Mouse (Mus musculus): Measurements from ENCODE around the gene C1qtnf4.
A peak's percentile ranks its signal among the peaks of the same experiment; 100 is the strongest.
"Not testable (repeated sequence)": the region's sequence is repeated elsewhere in the genome, so short reads cannot be mapped to it uniquely, and the experiment has no call there.

The C1qtnf4 gene

DNA sequence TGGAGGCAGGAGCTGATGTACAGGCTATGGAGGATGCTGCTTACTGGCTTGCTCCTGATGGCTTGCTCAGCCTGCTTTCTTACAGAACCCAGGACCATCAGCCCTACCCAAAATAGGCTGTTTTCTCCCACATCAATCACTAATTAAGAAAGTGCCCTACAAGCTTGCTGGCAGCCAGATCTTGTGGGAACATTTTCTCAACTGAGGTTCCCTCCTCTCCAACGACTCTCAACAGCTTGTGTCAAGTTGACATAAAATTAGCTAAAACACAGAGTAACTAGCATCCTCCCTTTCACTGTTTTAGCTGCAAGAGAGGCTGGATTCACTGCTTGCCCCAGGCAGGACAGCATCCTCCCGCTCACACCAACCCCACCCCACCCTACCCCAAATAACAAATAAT, 3.8 kb upstream of the C1qtnf4 start:
- no peak for DNase-seq (ENCODE audit: low spot score in 2 of 2)

DNA sequence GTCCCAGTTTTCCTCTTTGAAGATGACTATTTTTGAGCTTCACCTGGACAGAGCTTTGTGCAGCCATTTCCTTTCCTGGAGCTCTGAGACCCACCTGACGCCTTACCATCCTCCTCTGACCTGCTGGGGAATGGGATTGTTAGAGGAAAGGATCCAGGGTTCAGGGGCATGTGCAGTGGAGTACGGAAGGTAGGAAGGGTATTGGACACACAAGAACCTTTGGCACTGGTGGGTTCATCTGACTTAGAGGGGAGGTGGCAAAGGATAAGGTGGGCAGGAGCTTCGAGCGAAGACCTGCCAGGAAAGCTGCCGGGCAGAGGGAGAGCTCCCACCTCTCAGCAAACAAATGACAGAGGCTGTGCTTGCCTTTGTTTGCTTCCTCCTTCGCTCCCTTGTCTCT, 776 bp downstream of the C1qtnf4 start:
- no peak for DNase-seq (ENCODE audit: low spot score in 2 of 2)

DNA sequence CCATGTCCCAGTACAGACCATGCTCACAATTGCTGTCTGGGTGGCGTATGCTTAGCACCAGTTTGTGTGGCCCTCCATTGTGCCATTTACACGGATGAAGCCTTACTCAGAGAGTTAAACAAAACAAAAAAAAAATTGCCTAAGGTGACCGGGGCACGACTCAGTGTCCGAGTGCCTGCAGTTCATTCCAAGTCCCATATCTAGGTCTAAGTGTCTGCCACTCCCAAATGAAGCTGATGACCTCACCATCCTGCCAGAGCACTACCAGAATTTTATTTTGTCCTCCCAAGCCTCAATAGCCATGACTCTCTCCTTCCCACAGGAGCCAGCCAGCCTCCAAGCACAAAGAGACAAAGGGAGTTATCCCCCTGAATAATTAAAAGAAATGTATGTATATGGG, 2.0 kb downstream of the C1qtnf4 start:
- DNase-seq (ENCODE audit: low spot score in 2 of 2) = no peak

DNA sequence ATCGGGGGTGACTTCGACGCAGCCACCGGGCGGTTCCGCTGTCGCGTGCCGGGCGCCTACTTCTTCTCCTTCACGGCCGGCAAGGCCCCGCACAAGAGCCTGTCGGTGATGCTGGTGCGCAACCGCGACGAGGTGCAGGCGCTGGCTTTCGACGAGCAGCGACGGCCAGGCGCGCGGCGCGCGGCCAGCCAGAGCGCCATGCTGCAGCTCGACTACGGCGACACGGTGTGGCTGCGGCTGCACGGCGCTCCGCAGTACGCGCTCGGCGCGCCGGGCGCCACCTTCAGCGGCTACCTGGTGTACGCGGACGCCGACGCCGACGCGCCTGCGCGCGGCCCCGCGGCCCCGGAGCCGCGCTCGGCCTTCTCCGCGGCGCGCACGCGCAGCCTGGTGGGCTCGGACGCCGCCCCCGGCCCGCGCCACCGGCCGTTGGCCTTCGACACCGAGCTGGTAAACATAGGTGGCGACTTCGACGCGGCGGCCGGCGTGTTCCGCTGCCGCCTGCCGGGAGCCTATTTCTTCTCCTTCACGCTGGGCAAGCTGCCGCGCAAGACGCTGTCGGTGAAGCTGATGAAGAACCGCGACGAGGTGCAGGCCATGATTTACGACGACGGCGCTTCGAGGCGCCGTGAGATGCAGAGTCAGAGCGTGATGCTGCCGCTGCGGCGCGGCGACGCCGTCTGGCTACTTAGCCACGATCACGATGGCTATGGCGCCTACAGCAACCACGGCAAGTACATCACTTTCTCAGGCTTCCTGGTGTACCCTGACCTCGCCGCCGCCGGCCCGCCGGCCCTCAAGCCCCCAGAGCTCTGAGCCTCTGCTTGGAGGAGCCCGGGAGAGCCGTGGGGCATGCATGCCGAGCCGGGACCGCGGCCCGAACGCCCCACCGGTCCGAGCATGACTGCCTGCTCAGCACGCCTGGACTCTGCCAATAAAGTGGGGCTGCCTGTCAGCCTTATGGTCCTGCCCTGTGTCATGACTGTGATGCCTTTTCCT, 4.2 kb downstream of the C1qtnf4 start:
- DNase-seq (ENCODE audit: low spot score in 2 of 2) = peak in 1 of 2 experiments; percentile 42

DNA sequence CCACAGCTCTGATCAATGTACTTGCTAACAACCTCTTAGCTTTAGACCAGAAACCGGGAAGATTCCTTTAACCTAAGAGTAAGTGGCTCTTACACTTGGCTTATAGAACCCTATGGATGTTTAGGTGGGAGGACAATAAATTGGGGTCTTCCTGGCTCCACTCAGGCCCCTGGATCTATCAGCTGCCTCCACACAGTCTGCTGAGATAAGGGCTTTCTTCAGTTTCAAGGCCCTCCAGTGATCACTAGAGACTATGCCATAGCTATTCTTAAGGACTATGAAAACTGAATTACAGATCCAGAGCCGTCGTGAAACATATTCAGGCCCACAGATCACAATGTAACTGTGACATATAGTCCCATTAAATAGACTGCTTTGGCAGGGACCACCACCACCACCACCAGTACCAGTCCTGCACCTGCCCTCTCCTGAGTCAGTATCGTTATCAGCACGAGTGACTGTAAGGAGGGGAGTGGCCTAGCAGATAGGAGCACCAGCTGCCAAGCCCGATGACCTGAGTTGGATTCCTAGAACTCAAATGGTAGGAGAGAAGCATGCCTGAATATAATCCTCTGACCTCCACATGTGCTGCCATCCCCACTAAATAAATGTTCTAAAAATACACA, 8.1 kb downstream of the C1qtnf4 start:
- no peak for DNase-seq (ENCODE audit: low spot score in 2 of 2)

DNA sequence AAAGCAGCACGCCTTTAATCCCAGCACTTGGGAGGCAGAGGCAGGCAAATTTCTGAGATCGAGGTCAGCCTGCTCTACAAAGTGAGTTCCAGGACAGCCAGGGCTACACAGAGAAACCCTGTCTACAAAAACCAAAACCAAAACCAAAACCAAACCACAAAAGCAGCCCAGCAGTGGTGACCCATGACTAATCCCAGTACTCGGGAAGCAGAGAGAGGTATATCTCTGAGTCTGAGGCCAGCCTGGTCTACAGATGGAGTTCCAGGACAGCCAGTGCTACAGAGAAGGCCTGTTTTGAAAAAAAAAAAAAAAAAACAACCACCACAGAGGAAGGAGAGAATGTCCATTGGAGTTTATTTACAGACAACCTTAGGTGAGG, 8.6 kb downstream of the C1qtnf4 start:
- not testable (repeated sequence) for DNase-seq (ENCODE audit: low spot score in 2 of 2)

DNA sequence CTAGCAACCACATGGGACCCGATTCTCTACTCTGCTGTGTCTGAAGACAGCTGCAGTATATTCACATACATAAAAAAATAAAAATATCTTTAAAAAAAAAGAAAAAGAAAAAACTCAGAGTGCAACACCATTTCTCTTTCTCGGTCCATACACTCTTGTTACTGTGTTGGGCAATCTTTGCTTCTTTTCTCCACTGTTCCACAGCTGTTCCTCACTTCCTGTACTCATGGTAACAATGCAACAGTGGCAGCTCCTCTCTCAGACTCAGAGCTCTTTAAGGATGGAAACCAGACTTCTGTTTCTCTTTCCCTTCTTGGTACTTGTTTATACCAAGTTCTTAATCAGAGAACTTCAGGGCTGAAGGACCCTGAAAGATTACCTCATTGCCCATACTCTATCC, 17.7 kb downstream of the C1qtnf4 start:
- no peak for DNase-seq (ENCODE audit: low spot score in 2 of 2)

DNA sequence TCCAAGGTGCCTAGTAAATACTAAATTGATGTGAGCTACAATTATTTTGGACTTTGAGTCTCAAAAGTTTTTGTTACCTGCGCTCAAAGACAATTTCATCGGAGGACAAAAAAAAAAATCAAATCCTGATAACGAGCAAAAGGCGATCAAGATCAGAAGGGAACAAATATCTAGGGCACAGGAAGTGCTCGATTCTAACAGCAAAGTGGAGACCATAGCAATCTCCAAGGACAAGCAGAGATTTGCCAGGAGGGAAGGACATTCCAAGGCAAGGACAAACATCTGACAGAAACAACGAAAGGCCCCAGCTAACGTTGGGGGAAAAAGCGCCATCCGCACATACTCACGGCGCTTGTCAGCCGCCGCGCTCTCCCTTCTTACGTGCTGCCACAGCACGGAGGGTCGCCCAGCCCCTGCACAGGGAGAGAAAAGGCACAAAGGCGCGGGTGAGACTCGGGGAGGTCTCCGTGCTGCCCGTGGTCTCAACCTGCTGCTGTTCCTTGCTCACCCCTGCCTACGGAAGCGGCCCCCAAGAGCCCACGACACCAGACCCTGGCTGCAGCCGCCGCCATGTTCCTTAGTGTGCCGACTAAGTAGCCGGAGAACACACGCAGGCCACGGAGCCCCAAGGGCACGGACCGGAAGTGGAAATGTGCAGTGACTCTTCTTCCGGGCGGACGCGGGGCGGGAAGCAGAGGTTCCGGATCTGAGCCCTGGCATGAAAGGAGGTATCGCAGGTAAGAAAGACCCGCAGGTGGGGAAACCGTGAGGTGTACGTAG, 18.6 kb downstream of the C1qtnf4 start, which contains the start of the genes Kbtbd4 and Ndufs3:
Gene Kbtbd4 (plus strand): TSS at position 665 of the 780 bp plus-strand sequence.
Gene Ndufs3 (minus strand): TSS at position 752 of the 780 bp plus-strand sequence.
- peak in 1 of 2 experiments; percentile 89 for DNase-seq (ENCODE audit: low spot score in 2 of 2)

DNA sequence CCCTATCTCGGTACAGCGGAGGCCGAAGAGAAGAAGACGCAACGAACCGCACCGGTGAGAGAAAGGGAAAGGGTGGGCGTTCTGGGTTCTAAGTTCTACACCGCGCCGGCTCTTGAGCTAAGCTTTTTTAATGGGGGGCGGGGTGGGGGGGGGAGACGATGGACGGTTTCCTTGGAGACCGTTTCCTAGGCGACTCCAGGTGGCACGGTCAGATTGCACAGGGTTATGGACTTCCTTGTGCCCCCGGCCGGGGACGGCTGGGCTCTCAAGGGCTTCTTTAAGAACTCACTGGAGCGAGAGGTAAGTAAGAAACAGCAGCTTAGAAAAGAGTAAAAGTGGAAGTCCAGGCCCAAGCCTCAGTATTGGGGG, 19.2 kb downstream of the C1qtnf4 start:
- no peak for DNase-seq (ENCODE audit: low spot score in 2 of 2)

DNA sequence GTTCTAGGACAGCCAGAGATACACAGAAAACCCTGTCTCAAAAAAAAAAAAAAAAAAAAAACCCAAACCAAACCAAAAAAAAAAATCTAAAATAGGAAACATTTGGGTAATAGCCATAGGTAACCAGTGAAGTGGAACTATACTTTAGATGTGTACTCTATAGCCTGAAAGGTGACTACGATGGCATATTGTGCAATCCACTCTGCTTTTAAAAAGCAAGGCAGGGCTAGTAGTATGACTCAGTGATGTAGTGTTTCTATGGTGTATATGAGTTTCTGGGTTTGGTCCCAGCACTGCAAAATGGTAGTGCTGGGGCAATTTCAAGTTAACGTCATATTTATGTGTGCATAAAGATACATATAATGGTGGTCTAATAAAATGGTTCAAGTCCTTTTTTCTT, 21.1 kb downstream of the C1qtnf4 start:
- DNase-seq (ENCODE audit: low spot score in 2 of 2) = no peak

DNA sequence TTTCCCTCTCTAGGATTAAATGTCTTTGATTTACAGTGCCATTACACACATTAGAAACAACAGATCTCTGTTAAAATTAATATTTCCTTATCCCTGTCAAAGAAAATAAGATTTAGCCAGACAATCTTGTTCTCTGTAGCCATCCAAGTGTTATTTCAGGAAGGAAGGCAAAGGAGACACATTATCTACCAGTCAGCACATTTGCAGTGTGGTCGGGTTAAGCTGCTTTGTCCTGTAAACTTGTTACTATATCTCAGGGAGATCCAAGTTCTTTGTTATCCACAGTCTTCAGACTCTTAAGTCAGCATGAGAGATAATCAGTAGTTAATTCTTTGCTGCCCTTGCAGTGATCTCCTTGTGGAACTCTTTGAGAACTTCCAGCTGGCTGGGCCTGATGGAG, 25.2 kb downstream of the C1qtnf4 start:
- no peak for DNase-seq (ENCODE audit: low spot score in 2 of 2)

DNA sequence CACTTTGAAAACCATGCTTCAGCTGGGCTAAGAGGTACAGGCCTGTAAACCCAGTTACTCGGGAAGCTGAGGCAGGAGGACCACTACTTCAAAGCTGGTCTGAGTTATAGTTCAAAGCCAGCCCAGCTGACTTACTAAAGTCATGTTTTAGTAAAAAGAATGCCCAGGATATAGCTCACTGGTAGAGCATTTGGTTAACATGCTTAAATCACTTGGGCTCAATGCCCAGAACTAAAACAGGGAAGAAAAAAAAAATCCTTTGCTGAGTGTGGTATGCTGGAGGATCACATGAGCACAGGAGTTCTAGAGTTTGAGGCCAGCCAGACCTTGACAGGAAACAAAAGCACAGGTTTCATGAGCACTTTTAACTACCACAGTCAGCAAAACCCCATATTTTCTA, 26.0 kb downstream of the C1qtnf4 start:
- no peak for DNase-seq (ENCODE audit: low spot score in 2 of 2)

DNA sequence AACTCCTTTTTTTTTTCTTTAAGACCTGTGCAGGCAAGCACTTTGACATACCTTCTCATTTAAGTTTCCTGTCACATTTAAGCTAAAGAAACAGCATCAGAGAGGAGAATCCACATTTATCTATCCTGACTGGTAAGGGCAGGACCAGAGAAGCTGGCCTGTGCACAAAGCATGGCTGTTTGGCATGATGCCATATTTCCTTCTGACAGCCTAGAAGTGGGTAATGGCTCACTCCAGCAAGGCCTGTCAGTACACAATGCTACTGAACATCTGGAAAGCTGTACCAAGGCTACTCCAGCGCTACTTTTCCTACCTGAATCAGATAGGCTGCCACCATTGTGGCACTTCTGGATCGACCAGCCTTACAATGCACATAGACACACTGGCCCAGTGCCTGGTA, 28.0 kb downstream of the C1qtnf4 start:
- no peak for DNase-seq (ENCODE audit: low spot score in 2 of 2)

DNA sequence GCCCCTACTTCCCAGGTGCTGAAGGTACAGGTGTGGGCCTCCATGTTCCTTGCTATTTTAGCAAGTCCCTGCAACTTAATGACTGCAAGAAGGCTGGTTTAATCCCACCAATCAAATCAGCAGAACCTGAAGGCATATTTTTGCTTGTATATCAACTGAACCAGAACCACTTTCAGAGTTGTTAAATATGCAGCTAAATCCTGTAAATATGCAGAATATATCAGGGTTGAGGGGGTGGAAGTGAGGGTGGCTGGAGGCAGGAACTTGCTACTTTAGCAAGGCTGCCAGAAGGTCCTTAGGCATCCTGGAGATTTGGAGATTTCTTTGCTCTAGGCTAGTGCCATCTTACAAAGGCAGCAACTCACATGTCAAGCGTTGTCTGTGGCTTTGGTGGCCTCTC, 29.9 kb downstream of the C1qtnf4 start:
- no peak for DNase-seq (ENCODE audit: low spot score in 2 of 2)

DNA sequence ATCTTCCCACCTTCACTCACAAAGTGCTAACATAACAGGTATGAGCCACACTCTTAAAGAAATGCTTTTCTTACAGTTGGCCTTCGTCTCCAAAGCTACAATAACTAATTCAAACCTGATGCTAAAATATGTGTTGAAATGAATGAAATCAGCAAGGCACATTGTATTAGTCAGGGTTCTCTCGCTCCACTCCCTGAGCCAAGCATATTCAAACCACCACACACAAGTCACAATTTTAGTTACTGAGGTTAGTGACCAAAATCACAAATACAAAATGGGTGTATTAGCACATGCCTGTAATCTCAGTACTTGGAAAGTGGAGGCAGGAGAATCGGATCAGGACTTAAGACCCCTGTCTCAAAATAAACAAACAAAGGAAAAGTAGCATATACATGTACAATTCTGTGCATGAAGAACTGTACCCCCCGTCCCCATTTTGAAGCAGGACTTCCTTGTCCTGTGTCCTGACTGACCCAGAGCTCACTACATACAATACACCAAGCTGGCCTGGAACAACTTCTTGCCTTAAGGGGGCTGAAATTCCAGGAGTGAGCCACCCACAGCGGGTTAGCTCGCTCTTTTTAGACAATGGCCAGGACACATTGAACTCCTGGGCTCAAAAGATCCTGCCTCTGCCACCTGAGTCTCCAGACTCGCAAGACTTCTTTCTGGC, 31.0 kb downstream of the C1qtnf4 start:
- no peak for DNase-seq (ENCODE audit: low spot score in 2 of 2)

DNA sequence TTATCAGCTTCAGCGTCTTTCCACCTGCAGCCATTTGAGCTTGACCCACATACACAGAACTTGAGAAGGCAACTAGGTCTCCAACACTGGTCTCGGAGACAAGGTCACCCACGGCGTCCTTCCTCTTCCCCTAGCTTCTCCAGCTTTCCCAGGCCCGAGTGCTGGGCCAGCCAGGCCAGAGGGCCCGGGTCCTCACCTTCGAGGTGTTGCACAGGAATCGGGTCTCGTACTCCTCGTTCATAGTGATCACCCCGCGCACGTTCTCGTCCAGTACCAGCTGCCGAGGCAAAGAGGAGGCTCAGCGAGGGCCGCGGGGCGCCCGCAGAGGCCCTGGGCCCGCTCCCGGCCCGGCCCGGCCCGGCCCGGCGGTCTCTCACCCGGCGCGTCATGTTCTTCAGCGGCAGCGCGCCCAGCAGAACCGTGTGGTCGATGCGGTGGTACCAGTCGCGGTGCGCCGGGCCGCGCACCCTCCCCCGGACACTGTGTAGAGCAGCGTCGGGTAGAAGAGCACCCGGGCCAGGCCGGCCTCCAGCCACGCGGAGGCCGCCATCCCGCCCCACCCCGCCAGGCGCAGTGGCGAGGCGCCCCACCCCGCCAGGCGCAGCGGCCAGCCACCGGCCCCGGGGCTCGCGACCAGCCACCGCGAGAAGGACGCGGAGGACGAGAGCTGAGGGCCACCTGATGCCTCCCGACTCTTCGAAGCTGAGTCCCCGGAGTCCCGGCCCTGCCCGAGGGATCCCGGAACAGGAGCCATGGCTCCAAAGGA, 31.8 kb downstream of the C1qtnf4 start:
- DNase-seq (ENCODE audit: low spot score in 2 of 2) = peak in 1 of 2 experiments; percentile 42

DNA sequence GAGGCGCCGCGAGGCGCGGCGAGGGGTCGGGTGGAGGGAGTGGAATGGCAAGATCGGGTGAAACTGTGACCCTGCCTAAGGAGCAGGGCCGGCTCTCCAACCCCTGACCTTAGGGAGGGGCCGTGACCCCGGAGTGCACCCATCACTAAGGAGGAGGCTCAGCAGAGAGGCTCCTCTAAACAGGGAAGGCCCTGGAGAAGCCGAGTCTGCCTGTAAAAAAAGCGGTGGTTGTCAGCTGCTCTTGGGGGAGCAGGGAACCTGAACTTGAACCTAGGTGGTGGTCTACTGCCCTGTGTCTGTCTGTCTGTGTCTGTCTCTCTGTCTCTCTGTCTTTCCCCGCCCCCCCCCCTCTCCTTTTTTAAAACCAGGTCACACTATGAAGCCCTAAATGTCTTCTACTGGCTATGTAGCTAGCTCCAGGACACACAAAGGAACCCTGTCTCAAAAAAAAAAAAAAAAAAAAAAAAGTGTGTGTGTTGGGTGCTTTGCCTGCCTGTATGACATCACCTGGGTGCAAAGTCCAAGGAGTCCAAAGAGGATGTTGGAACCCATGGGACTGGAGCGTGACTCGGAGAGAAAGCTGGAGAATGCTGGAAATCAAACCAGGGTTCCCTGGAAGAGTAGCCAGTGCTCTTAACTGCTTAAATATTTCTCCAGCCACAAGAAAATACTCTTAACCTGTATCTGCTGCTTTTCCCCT, 32.5 kb downstream of the C1qtnf4 start:
- no peak for DNase-seq (ENCODE audit: low spot score in 2 of 2)

DNA sequence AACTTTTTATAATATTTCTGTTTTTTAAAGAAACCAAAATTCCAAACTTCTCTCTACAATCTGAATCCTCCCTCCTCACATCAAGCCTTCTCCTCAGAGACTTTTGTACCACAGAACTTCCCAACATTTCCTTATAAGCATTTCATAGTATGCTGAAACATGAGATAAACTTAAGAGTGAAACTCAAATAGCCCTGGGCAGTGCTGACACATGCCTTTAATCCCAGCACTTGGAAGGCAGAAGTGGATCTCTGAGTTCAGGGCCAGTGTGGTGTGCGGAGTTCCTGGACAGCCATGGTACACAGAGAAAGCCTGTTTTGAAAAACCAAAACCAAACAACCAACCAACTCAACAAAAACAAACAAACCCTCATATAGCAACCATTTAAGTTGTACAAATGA, 35.5 kb downstream of the C1qtnf4 start:
- DNase-seq (ENCODE audit: low spot score in 2 of 2) = no peak

DNA sequence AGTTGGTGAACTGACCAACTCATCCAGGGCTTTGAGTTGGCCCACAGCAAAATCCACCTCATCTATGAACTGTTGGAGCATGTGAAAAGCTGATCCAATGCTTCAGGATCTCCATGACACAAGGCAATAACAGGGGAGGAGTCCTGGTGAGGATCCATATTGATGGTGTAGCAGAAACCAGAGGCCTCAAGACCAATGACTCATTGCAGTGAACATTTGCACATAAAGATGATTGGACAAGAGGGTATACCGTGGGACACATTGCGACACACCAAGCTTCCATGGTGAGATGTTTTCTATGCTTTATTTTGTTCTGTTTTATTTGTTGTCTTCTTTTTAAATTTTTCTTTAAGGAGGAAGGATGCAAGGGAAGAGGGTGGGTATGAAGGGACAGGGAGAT, 37.0 kb downstream of the C1qtnf4 start:
- DNase-seq (ENCODE audit: low spot score in 2 of 2) = no peak

DNA sequence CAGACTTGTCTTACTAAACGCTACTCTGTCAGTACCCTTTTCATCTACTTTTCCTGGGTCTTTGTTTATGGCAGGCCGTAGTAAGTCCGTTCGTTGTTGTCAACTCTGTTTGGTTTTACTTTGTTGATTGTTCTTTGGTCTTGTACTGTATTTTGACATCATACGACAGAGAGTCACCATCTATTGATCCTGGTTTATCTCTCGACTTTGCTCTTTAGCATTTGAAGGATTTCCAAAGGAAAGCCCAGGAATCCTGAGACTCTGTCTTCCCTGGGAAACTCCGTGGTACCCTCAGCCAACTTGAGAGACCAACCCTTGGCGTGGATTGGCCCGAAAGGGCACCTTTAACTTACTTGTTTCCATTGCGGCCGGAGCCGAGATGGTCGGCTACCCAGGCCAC, 42.9 kb downstream of the C1qtnf4 start:
- no peak for DNase-seq (ENCODE audit: low spot score in 2 of 2)

Data from left cerebral cortex, adult 9 months (tissue).